Mouse (Mus musculus): Measurements from ENCODE around the gene Olfr432. TPM values are rescaled to one million over a fixed set of nuclear protein-coding genes. Genes with fewer than 3 reads are reported as not detected.
"Not testable (repeated sequence)": the region's sequence is repeated elsewhere in the genome, so short reads cannot be mapped to it uniquely, and the experiment has no call there.

Olfr432 gene
- polyA plus RNA-seq, 1 experiment = 0.08 TPM

GRCm38 (mm10) chr1:174044431-174044830 lies 4.6 kb upstream of the Olfr432 start:
- TF ChIP-seq POLR2A (IDR thresholded peaks at IDR 0.05; ENCODE audit: low read depth, low read length) (no peak), CTCF (IDR thresholded peaks at IDR 0.05; ENCODE audit: extremely low read depth, insufficient read depth, insufficient read length, insufficient replicate concordance) (no peak)
- Histone ChIP-seq H3K36me3 (ENCODE audit: control insufficient read depth, insufficient read depth, low read length) (no peaks in the 10 kb centered on the region), H3K4me3 (ENCODE audit: extremely low read depth, insufficient read depth, insufficient read length) (no peak overlapping the region), H3K4me1 (ENCODE audit: control insufficient read depth, insufficient read depth, insufficient read length) (peaks cover 11% of the 10 kb centered on the region), H3K27ac (ENCODE audit: insufficient read depth, low read length) (no peak overlapping the region), H3K27me3 (ENCODE audit: control insufficient read depth, insufficient read depth, low read length) (no peaks in the 10 kb centered on the region)
- DNase-seq (ENCODE audit: low read depth in 1 of 2, low spot score in 2 of 2) = no peak
- WGBS = 76% methylated on average over 2 of the region's 2 CpGs

GRCm38 (mm10) chr1:174048227-174048626 lies 778 bp upstream of the Olfr432 start:
- WGBS = 38% methylated on average over 6 of the region's 6 CpGs
- not testable (repeated sequence) for H3K36me3 ChIP-seq (ENCODE audit: control insufficient read depth, insufficient read depth, low read length)

GRCm38 (mm10) chr1:174049357-174049756 lies 352 bp downstream of the Olfr432 start:
- H3K36me3 ChIP-seq (ENCODE audit: control insufficient read depth, insufficient read depth, low read length); H3K27ac ChIP-seq (ENCODE audit: insufficient read depth, low read length); H3K4me3 ChIP-seq (ENCODE audit: extremely low read depth, insufficient read depth, insufficient read length); DNase-seq (ENCODE audit: low read depth in 1 of 2, low spot score in 2 of 2); H3K4me1 ChIP-seq (ENCODE audit: control insufficient read depth, insufficient read depth, insufficient read length); H3K27me3 ChIP-seq (ENCODE audit: control insufficient read depth, insufficient read depth, low read length): not testable (repeated sequence)
- 15% methylated on average over 4 of the region's 4 CpGs for WGBS

More at GRCm38 (mm10) chr1:174048227-174048626, 778 bp upstream of the Olfr432 start:
- not testable (repeated sequence) for H3K27me3 ChIP-seq (ENCODE audit: control insufficient read depth, insufficient read depth, low read length); DNase-seq (ENCODE audit: low read depth in 1 of 2, low spot score in 2 of 2); H3K4me1 ChIP-seq (ENCODE audit: control insufficient read depth, insufficient read depth, insufficient read length); H3K27ac ChIP-seq (ENCODE audit: insufficient read depth, low read length); H3K4me3 ChIP-seq (ENCODE audit: extremely low read depth, insufficient read depth, insufficient read length)

- DNase-seq (ENCODE audit: low read depth in 1 of 2, low spot score in 2 of 2) = no peak
- 76% methylated on average over 4 of the region's 4 CpGs for WGBS
- Histone ChIP-seq H3K4me1 (ENCODE audit: control insufficient read depth, insufficient read depth, insufficient read length) (peaks cover 4% of the 10 kb centered on the region), H3K27ac (ENCODE audit: insufficient read depth, low read length) (no peak overlapping the region), H3K27me3 (ENCODE audit: control insufficient read depth, insufficient read depth, low read length) (no peaks in the 10 kb centered on the region), H3K36me3 (ENCODE audit: control insufficient read depth, insufficient read depth, low read length) (no peaks in the 10 kb centered on the region), H3K4me3 (ENCODE audit: extremely low read depth, insufficient read depth, insufficient read length) (no peak overlapping the region)
- no peak for TF ChIP-seq CTCF (IDR thresholded peaks at IDR 0.05; ENCODE audit: extremely low read depth, insufficient read depth, insufficient read length, insufficient replicate concordance)
- no peak for TF ChIP-seq POLR2A (IDR thresholded peaks at IDR 0.05; ENCODE audit: low read depth, low read length)
Measured at GRCm38 (mm10) chr1:174050532-174050931, 1.5 kb downstream of the Olfr432 start.

- 89% methylated on average over 4 of the region's 4 CpGs for WGBS
- Histone ChIP-seq H3K4me1 (ENCODE audit: control insufficient read depth, insufficient read depth, insufficient read length) (peaks cover 4% of the 10 kb centered on the region), H3K27me3 (ENCODE audit: control insufficient read depth, insufficient read depth, low read length) (no peaks in the 10 kb centered on the region), H3K36me3 (ENCODE audit: control insufficient read depth, insufficient read depth, low read length) (no peaks in the 10 kb centered on the region), H3K4me3 (ENCODE audit: extremely low read depth, insufficient read depth, insufficient read length) (no peak overlapping the region), H3K27ac (ENCODE audit: insufficient read depth, low read length) (no peak overlapping the region)
- no peak for DNase-seq (ENCODE audit: low read depth in 1 of 2, low spot score in 2 of 2)
- TF ChIP-seq POLR2A (IDR thresholded peaks at IDR 0.05; ENCODE audit: low read depth, low read length) (no peak), CTCF (IDR thresholded peaks at IDR 0.05; ENCODE audit: extremely low read depth, insufficient read depth, insufficient read length, insufficient replicate concordance) (no peak)
Measured at GRCm38 (mm10) chr1:174051515-174051914, 2.5 kb downstream of the Olfr432 start.

- TF ChIP-seq CTCF (IDR thresholded peaks at IDR 0.05; ENCODE audit: extremely low read depth, insufficient read depth, insufficient read length, insufficient replicate concordance) (no peak), POLR2A (IDR thresholded peaks at IDR 0.05; ENCODE audit: low read depth, low read length) (no peak)
- H3K36me3 ChIP-seq (ENCODE audit: control insufficient read depth, insufficient read depth, low read length) = no peaks in the 10 kb centered on the region
- peaks cover 4% of the 10 kb centered on the region for H3K4me1 ChIP-seq (ENCODE audit: control insufficient read depth, insufficient read depth, insufficient read length)
- DNase-seq (ENCODE audit: low read depth in 1 of 2, low spot score in 2 of 2) = no peak
- WGBS = 75% methylated on average over 5 of the region's 5 CpGs
- H3K4me3 ChIP-seq (ENCODE audit: extremely low read depth, insufficient read depth, insufficient read length) = no peak overlapping the region
- no peak overlapping the region for H3K27ac ChIP-seq (ENCODE audit: insufficient read depth, low read length)
- no peaks in the 10 kb centered on the region for H3K27me3 ChIP-seq (ENCODE audit: control insufficient read depth, insufficient read depth, low read length)
Measured at GRCm38 (mm10) chr1:174051931-174052536, 3.0 kb downstream of the Olfr432 start.

- peaks cover 4% of the 10 kb centered on the region for H3K4me1 ChIP-seq (ENCODE audit: control insufficient read depth, insufficient read depth, insufficient read length)
- no peak overlapping the region for H3K4me3 ChIP-seq (ENCODE audit: extremely low read depth, insufficient read depth, insufficient read length)
- TF ChIP-seq POLR2A (IDR thresholded peaks at IDR 0.05; ENCODE audit: low read depth, low read length) = no peak
- TF ChIP-seq CTCF (IDR thresholded peaks at IDR 0.05; ENCODE audit: extremely low read depth, insufficient read depth, insufficient read length, insufficient replicate concordance) = no peak
- H3K27me3 ChIP-seq (ENCODE audit: control insufficient read depth, insufficient read depth, low read length) = no peaks in the 10 kb centered on the region
- DNase-seq (ENCODE audit: low read depth in 1 of 2, low spot score in 2 of 2) = no peak
- WGBS = 77% methylated on average over 3 of the region's 3 CpGs
- H3K36me3 ChIP-seq (ENCODE audit: control insufficient read depth, insufficient read depth, low read length) = no peaks in the 10 kb centered on the region
- no peak overlapping the region for H3K27ac ChIP-seq (ENCODE audit: insufficient read depth, low read length)
Measured at GRCm38 (mm10) chr1:174052981-174053380, 4.0 kb downstream of the Olfr432 start.
